In genomic region chr5:114371731-114372473, GRCm38 (mm10) we compare ENCODE assay signal across 8 mouse cellular contexts. TPM values are rescaled to one million over a fixed set of nuclear protein-coding genes. Genes with fewer than 3 reads are reported as not detected.
A peak's percentile ranks its signal among the peaks of the same experiment; 100 is the strongest.
DNase-seq lines count a peak whose midpoint lies in the region; ATAC-seq and TF ChIP-seq lines count a peak whose summit lies in the region.

No protein-coding gene starts in this region.

- no peaks in the 10 kb centered on the region for H3K9me3 ChIP-seq in forebrain, embryonic 10.5 days
- no peaks in the 10 kb centered on the region for H3K9me3 ChIP-seq in forebrain, embryonic 14.5 days (replicated peaks; ENCODE audit: control insufficient read depth, low read length)
- H3K9me3 ChIP-seq in MEL (replicated peaks; ENCODE audit: insufficient read depth, low read length): no peaks in the 10 kb centered on the region
- no peaks in the 10 kb centered on the region for H3K9me3 ChIP-seq in lung, embryonic 14.5 days (ENCODE audit: low read depth, low read length)

- 72% methylated on average over 25 of the region's 25 CpGs for WGBS in forebrain, embryonic 10.5 days
- 86% methylated on average over 25 of the region's 25 CpGs for WGBS in forebrain, embryonic 14.5 days
- 42% methylated on average over 25 of the region's 25 CpGs for WGBS in lung, embryonic 14.5 days

- no peak overlapping the region for H3K9ac ChIP-seq in forebrain, embryonic 14.5 days (ENCODE audit: low read length)
- no peak overlapping the region for H3K9ac ChIP-seq in MEL (ENCODE audit: control insufficient read depth, low read depth, low read length, poor library complexity, severe bottlenecking)
- peak overlapping the region; percentile 20; the same call in 1 of the 2 replicates for H3K9ac ChIP-seq in lung, embryonic 14.5 days

- peaks cover under 1% of the 10 kb centered on the region; the same call in 1 of the 2 replicates for H3K79me2 ChIP-seq in MEL (ENCODE audit: control insufficient read depth, insufficient read depth, low read length, poor library complexity)

- TF ChIP-seq POLR2A in MEL (IDR thresholded peaks at IDR 0.05; ENCODE audit: control insufficient read depth in 1 of 2, insufficient read depth in 1 of 2, low read depth in 1 of 2, low read length in 2 of 2, poor library complexity in 1 of 2): no peak

- no peak for TF ChIP-seq CTCF in MEL (IDR thresholded peaks at IDR 0.05 in 2 of 3, conservative IDR thresholded peaks at IDR 0.05 in 1 of 3; ENCODE audit: control insufficient read depth in 1 of 3, insufficient read depth in 1 of 3, low read depth in 2 of 3, low read length in 3 of 3, poor library complexity in 1 of 3, severe bottlenecking in 1 of 3)
- no peak for TF ChIP-seq CTCF in lung, embryonic 14.5 days (IDR thresholded peaks at IDR 0.05; ENCODE audit: low read depth)

- DNase-seq in forebrain, embryonic 10.5 days (ENCODE audit: extremely low spot score, low spot score): no peak
- no peak for DNase-seq in forebrain, embryonic 14.5 days (ENCODE audit: low spot score)
- DNase-seq in MEL (ENCODE audit: low read depth, low spot score): peak; percentile 14
- peak; percentile 36 to 42 for DNase-seq in heart, postnatal 10 days
- peak; percentile 69 for DNase-seq in lung, embryonic 14.5 days
- no peak for DNase-seq in spleen, postnatal 14 days (ENCODE audit: low spot score in 2 of 2)
- no peak for DNase-seq in left cerebral cortex, adult 11 months (ENCODE audit: low spot score)

- intact Hi-C loops in heart, postnatal 10 days (cut with DNase I): no loop called here

- no peak for ATAC-seq in forebrain, embryonic 14.5 days
- no peak for ATAC-seq in lung, embryonic 14.5 days (ENCODE audit: insufficient read depth)
- ATAC-seq in CD4-positive, CD25-positive, alpha-beta regulatory T cell, adult 4 months: no peak

- peaks cover 56% of the 10 kb centered on the region for H3K4me1 ChIP-seq in forebrain, embryonic 10.5 days
- no peaks in the 10 kb centered on the region for H3K4me1 ChIP-seq in forebrain, embryonic 14.5 days (ENCODE audit: control insufficient read depth, insufficient read depth, low read length)
- peaks cover 16 to 45% of the 10 kb centered on the region in 2 experiments for H3K4me1 ChIP-seq in MEL (ENCODE audit: control insufficient read depth in 1 of 2, insufficient read depth in 2 of 2, low read length in 2 of 2)
- H3K4me1 ChIP-seq in lung, embryonic 14.5 days (ENCODE audit: insufficient read depth): peaks cover 48% of the 10 kb centered on the region

- H3K36me3 ChIP-seq in forebrain, embryonic 10.5 days (replicated peaks): peaks cover 98% of the 10 kb centered on the region
- peaks cover 86% of the 10 kb centered on the region for H3K36me3 ChIP-seq in forebrain, embryonic 14.5 days (ENCODE audit: control insufficient read depth, insufficient read depth, low read length)
- H3K36me3 ChIP-seq in MEL (ENCODE audit: control insufficient read depth in 1 of 2, insufficient read depth in 2 of 2, low read length in 2 of 2): peaks cover 4 to 31% of the 10 kb centered on the region in 2 experiments; a peak in 3 of 4 replicates
- peaks cover 94% of the 10 kb centered on the region for H3K36me3 ChIP-seq in lung, embryonic 14.5 days (ENCODE audit: insufficient read depth)

- H3K4me2 ChIP-seq in forebrain, embryonic 14.5 days (ENCODE audit: low read length): no peak overlapping the region
- H3K4me2 ChIP-seq in lung, embryonic 14.5 days: peak overlapping the region; percentile 48

- no peak for TF ChIP-seq EP300 in MEL (IDR thresholded peaks at IDR 0.05; ENCODE audit: low read depth in 1 of 2, low read length in 2 of 2)

- H3K4me3 ChIP-seq in forebrain, embryonic 10.5 days: no peak overlapping the region
- H3K4me3 ChIP-seq in forebrain, embryonic 14.5 days (ENCODE audit: low read depth, low read length): no peak overlapping the region
- no peak overlapping the region for H3K4me3 ChIP-seq in MEL (ENCODE audit: control insufficient read depth in 1 of 2, insufficient read depth in 1 of 2, low read depth in 2 of 2, low read length in 2 of 2)
- H3K4me3 ChIP-seq in lung, embryonic 14.5 days (ENCODE audit: low read depth, low read length): 0 out of 2 replicates have a peak overlapping the region, but pooled peaks have one; percentile 2

- no peak for TF ChIP-seq RAD21 in MEL (IDR thresholded peaks at IDR 0.05; ENCODE audit: low read depth, low read length)

- H3K27me3 ChIP-seq in forebrain, embryonic 10.5 days (ENCODE audit: poor library complexity, severe bottlenecking): no peaks in the 10 kb centered on the region
- no peaks in the 10 kb centered on the region for H3K27me3 ChIP-seq in forebrain, embryonic 14.5 days (replicated peaks; ENCODE audit: control insufficient read depth, insufficient read depth, low read length)
- H3K27me3 ChIP-seq in MEL (ENCODE audit: control insufficient read depth in 1 of 2, insufficient read depth in 2 of 2, low read length in 2 of 2): no peaks in the 10 kb centered on the region
- no peaks in the 10 kb centered on the region for H3K27me3 ChIP-seq in lung, embryonic 14.5 days (ENCODE audit: insufficient read depth, low read length)

- peak overlapping the region; percentile 65 for H3K27ac ChIP-seq in forebrain, embryonic 10.5 days
- no peak overlapping the region for H3K27ac ChIP-seq in forebrain, embryonic 14.5 days (ENCODE audit: low read depth, low read length)
- peak overlapping the region; percentile 43 for H3K27ac ChIP-seq in MEL (ENCODE audit: control insufficient read depth, low read depth, low read length)
- peak overlapping the region; percentile 99 for H3K27ac ChIP-seq in lung, embryonic 14.5 days (ENCODE audit: low read depth)

TF ChIP-seq in MEL, 35 proteins besides CTCF, POLR2A, EP300 and RAD21:
- no peak for TF ChIP-seq SMC3 (IDR thresholded peaks at IDR 0.05; ENCODE audit: low read depth, low read length)
- no peak for TF ChIP-seq MXI1 (IDR thresholded peaks at IDR 0.05; ENCODE audit: low read depth, low read length)
- TF ChIP-seq POLR2AphosphoS5 (IDR thresholded peaks at IDR 0.05; ENCODE audit: borderline replicate concordance, low read depth, low read length): no peak
- no peak for TF ChIP-seq MAFK (IDR thresholded peaks at IDR 0.05; ENCODE audit: borderline replicate concordance, low read depth, low read length)
- TF ChIP-seq MEF2A (IDR thresholded peaks at IDR 0.05; ENCODE audit: extremely low read depth, insufficient replicate concordance, low read depth, low read length, poor library complexity, severe bottlenecking): no peak
- TF ChIP-seq TCF12 (IDR thresholded peaks at IDR 0.05; ENCODE audit: low read depth, low read length): no peak
- TF ChIP-seq JUND (IDR thresholded peaks at IDR 0.05; ENCODE audit: low read depth, low read length): no peak
- no peak for TF ChIP-seq ZNF384 (IDR thresholded peaks at IDR 0.05; ENCODE audit: low read depth, low read length)
- no peak for TF ChIP-seq TAL1 (IDR thresholded peaks at IDR 0.05; ENCODE audit: low read length)
- no peak for TF ChIP-seq ZC3H11A (IDR thresholded peaks at IDR 0.05; ENCODE audit: low read depth, low read length)
- no peak for TF ChIP-seq NRF1 (IDR thresholded peaks at IDR 0.05; ENCODE audit: insufficient read depth, low read depth, low read length, poor library complexity, severe bottlenecking)
- TF ChIP-seq ELF1 (IDR thresholded peaks at IDR 0.05; ENCODE audit: low read depth, low read length): no peak
- no peak for TF ChIP-seq KAT2A (conservative IDR thresholded peaks at IDR 0.05; ENCODE audit: low read depth, low read length)
- no peak for TF ChIP-seq HCFC1 (IDR thresholded peaks at IDR 0.05; ENCODE audit: low read depth, low read length)
- no peak for TF ChIP-seq UBTF (IDR thresholded peaks at IDR 0.05; ENCODE audit: borderline replicate concordance, insufficient read depth, low read depth, low read length)
- no peak for TF ChIP-seq TBP (IDR thresholded peaks at IDR 0.05; ENCODE audit: low read depth, low read length)
- no peak for TF ChIP-seq CHD2 (IDR thresholded peaks at IDR 0.05; ENCODE audit: low read length)
- no peak for TF ChIP-seq BHLHE40 (IDR thresholded peaks at IDR 0.05; ENCODE audit: borderline replicate concordance, low read depth, low read length)
- no peak for TF ChIP-seq SIN3A (IDR thresholded peaks at IDR 0.05; ENCODE audit: low read length)
- no peak for TF ChIP-seq GABPA (IDR thresholded peaks at IDR 0.05; ENCODE audit: low read depth, low read length)

RNA-seq across cellular contexts. Expression of gene Kctd10, which starts 8.4 kb away (rescaled TPM):
- 87.2 and 90.2 TPM in 2 replicates for polyA plus RNA-seq in forebrain, embryonic 10.5 days (2016; fragmentation: Nextera tagmentation; extraction: Ambion mirVana)
- 87.6 and 88.4 TPM in 2 replicates for polyA plus RNA-seq in forebrain, embryonic 14.5 days (2014; fragmentation: Nextera tagmentation; extraction: Ambion mirVana)
- 41.9 and 47.8 TPM in 2 replicates for total RNA-seq in MEL (2012; rRNA removed)
- polyA plus RNA-seq in MEL (2012; ENCODE audit: insufficient read depth in 1 of 2, insufficient read length in 2 of 2, low read depth in 1 of 2, low replicate concordance in 2 of 2, missing spikeins in 1 of 2): 10 to 100 TPM in 1 of 2 experiments, not detected in 1; 42.2 TPM
- 10 to 100 TPM; 80.7 to 80.8 TPM for total RNA-seq in heart, postnatal 10 days (2021)
- 140 and 144 TPM in 2 replicates for polyA plus RNA-seq in lung, embryonic 14.5 days (2014; fragmentation: Nextera tagmentation; extraction: Ambion mirVana)
- polyA plus RNA-seq in CD4-positive, CD25-positive, alpha-beta regulatory T cell, adult 4 months (2017; shearing (Covaris generic)): 10 to 100 TPM; 56.6 to 82.2 TPM

RNA-seq across cellular contexts. Expression of gene Ube3b, which starts 8.5 kb away (rescaled TPM):
- polyA plus RNA-seq in forebrain, embryonic 10.5 days (2016; fragmentation: Nextera tagmentation; extraction: Ambion mirVana): 49.4 and 51.3 TPM in 2 replicates
- 35.9 and 43.1 TPM in 2 replicates for polyA plus RNA-seq in forebrain, embryonic 14.5 days (2014; fragmentation: Nextera tagmentation; extraction: Ambion mirVana)
- total RNA-seq in MEL (2012; rRNA removed): 19.8 and 21.8 TPM in 2 replicates
- polyA plus RNA-seq in MEL (2012; ENCODE audit: insufficient read depth in 1 of 2, insufficient read length in 2 of 2, low read depth in 1 of 2, low replicate concordance in 2 of 2, missing spikeins in 1 of 2): 100 to 1,000 TPM in 1 of 2 experiments, 10 to 100 TPM in 1; 45.4 to 150 TPM
- 10 to 100 TPM; 68.1 to 70.7 TPM for total RNA-seq in heart, postnatal 10 days (2021)
- polyA plus RNA-seq in lung, embryonic 14.5 days (2014; fragmentation: Nextera tagmentation; extraction: Ambion mirVana): 56.3 and 59.3 TPM in 2 replicates
- polyA plus RNA-seq in CD4-positive, CD25-positive, alpha-beta regulatory T cell, adult 4 months (2017; shearing (Covaris generic)): 10 to 100 TPM; 28.8 to 44.7 TPM

Comparison
In these comparisons a context has a peak if more than half of its experiments do, and no peak if none do; other contexts are left out.
1. DNase-seq: peak in MEL (single experiment), heart, postnatal 10 days (2 of 2) and lung, embryonic 14.5 days (single experiment); none in forebrain, embryonic 10.5 days (single experiment), forebrain, embryonic 14.5 days (single experiment), spleen, postnatal 14 days (0 of 2) and left cerebral cortex, adult 11 months (single experiment).